Mouse (Mus musculus): ENCODE results near the gene Rnf183. TPM values are rescaled to one million over a fixed set of nuclear protein-coding genes. Genes with fewer than 3 reads are reported as not detected.

The Rnf183 gene
- polyA plus RNA-seq, 1 experiment from 2014 or later, result 0.40 TPM

GRCm38 (mm10) chr4:62433939-62434870 lies 847 bp downstream of the Rnf183 start:
- no peak overlapping the region for H3K27ac ChIP-seq (ENCODE audit: low read length)
- no peaks in the 10 kb centered on the region for H3K27me3 ChIP-seq (ENCODE audit: insufficient read depth, low read length)
- H3K4me3 ChIP-seq (ENCODE audit: low read length), result no peak overlapping the region
- H3K36me3 ChIP-seq (ENCODE audit: insufficient read depth, low read length), result no peaks in the 10 kb centered on the region
- no peaks in the 10 kb centered on the region for H3K4me1 ChIP-seq (ENCODE audit: insufficient read depth, low read length)
- no peak overlapping the region for H3K9ac ChIP-seq (replicated peaks; ENCODE audit: low read length)
- WGBS, result 71% methylated on average over 7 of the region's 7 CpGs
- no peak overlapping the region for H3K4me2 ChIP-seq (replicated peaks; ENCODE audit: low read depth, low read length)
- no peak for ATAC-seq (ENCODE audit: low FRiP score, low TSS enrichment)
- H3K9me3 ChIP-seq (ENCODE audit: low read length), result no peaks in the 10 kb centered on the region

GRCm38 (mm10) chr4:62431522-62431921 lies 3.5 kb downstream of the Rnf183 start:
- no peaks in the 10 kb centered on the region for H3K9me3 ChIP-seq (ENCODE audit: low read length)
- no peak for ATAC-seq (ENCODE audit: low FRiP score, low TSS enrichment)
- no peak overlapping the region for H3K4me2 ChIP-seq (replicated peaks; ENCODE audit: low read depth, low read length)
- 86% methylated on average over 4 of the region's 4 CpGs for WGBS
- no peaks in the 10 kb centered on the region; the same call in 1 of the 2 replicates for H3K36me3 ChIP-seq (ENCODE audit: insufficient read depth, low read length)
- no peaks in the 10 kb centered on the region for H3K27me3 ChIP-seq (ENCODE audit: insufficient read depth, low read length)
- H3K4me3 ChIP-seq (ENCODE audit: low read length), result no peak overlapping the region
- no peaks in the 10 kb centered on the region for H3K4me1 ChIP-seq (ENCODE audit: insufficient read depth, low read length)
- H3K27ac ChIP-seq (ENCODE audit: low read length), result no peak overlapping the region
- H3K9ac ChIP-seq (replicated peaks; ENCODE audit: low read length), result no peak overlapping the region

GRCm38 (mm10) chr4:62430678-62431077 lies 4.4 kb downstream of the Rnf183 start:
- Histone ChIP-seq H3K36me3 (ENCODE audit: insufficient read depth, low read length) (peaks cover 1% of the 10 kb centered on the region; the same call in 1 of the 2 replicates), H3K9ac (replicated peaks; ENCODE audit: low read length) (no peak overlapping the region), H3K4me2 (replicated peaks; ENCODE audit: low read depth, low read length) (no peak overlapping the region), H3K27ac (ENCODE audit: low read length) (no peak overlapping the region), H3K9me3 (ENCODE audit: low read length) (no peaks in the 10 kb centered on the region), H3K27me3 (ENCODE audit: insufficient read depth, low read length) (no peaks in the 10 kb centered on the region), H3K4me1 (ENCODE audit: insufficient read depth, low read length) (no peaks in the 10 kb centered on the region), H3K4me3 (ENCODE audit: low read length) (no peak overlapping the region)
- no peak for ATAC-seq (ENCODE audit: low FRiP score, low TSS enrichment)

GRCm38 (mm10) chr4:62429616-62430015 lies 5.4 kb downstream of the Rnf183 start:
- 86% methylated on average over 9 of the region's 9 CpGs for WGBS
- Histone ChIP-seq H3K27me3 (ENCODE audit: insufficient read depth, low read length) (no peaks in the 10 kb centered on the region), H3K9ac (replicated peaks; ENCODE audit: low read length) (no peak overlapping the region), H3K36me3 (ENCODE audit: insufficient read depth, low read length) (peaks cover 11% of the 10 kb centered on the region; the same call in 1 of the 2 replicates), H3K4me2 (replicated peaks; ENCODE audit: low read depth, low read length) (no peak overlapping the region), H3K4me3 (ENCODE audit: low read length) (no peak overlapping the region), H3K9me3 (ENCODE audit: low read length) (no peaks in the 10 kb centered on the region), H3K27ac (ENCODE audit: low read length) (no peak overlapping the region), H3K4me1 (ENCODE audit: insufficient read depth, low read length) (no peaks in the 10 kb centered on the region)
- ATAC-seq (ENCODE audit: low FRiP score, low TSS enrichment), result no peak

- H3K36me3 ChIP-seq (ENCODE audit: insufficient read depth, low read length), result peaks cover 22% of the 10 kb centered on the region
- no peak overlapping the region for H3K4me2 ChIP-seq (replicated peaks; ENCODE audit: low read depth, low read length)
- WGBS, result 78% methylated on average over 17 of the region's 17 CpGs
- no peak overlapping the region for H3K27ac ChIP-seq (ENCODE audit: low read length)
- no peak overlapping the region for H3K9ac ChIP-seq (replicated peaks; ENCODE audit: low read length)
- no peak overlapping the region for H3K4me3 ChIP-seq (ENCODE audit: low read length)
- H3K27me3 ChIP-seq (ENCODE audit: insufficient read depth, low read length), result no peaks in the 10 kb centered on the region
- H3K4me1 ChIP-seq (ENCODE audit: insufficient read depth, low read length), result no peaks in the 10 kb centered on the region
- no peaks in the 10 kb centered on the region for H3K9me3 ChIP-seq (ENCODE audit: low read length)
- peak; percentile 49 for ATAC-seq (ENCODE audit: low FRiP score, low TSS enrichment)
Measured at GRCm38 (mm10) chr4:62427978-62428758, 6.9 kb downstream of the Rnf183 start.

GRCm38 (mm10) chr4:62425891-62426290 lies 9.2 kb downstream of the Rnf183 start:
- Histone ChIP-seq H3K9ac (replicated peaks; ENCODE audit: low read length) (no peak overlapping the region), H3K4me2 (replicated peaks; ENCODE audit: low read depth, low read length) (no peak overlapping the region), H3K4me3 (ENCODE audit: low read length) (no peak overlapping the region), H3K4me1 (ENCODE audit: insufficient read depth, low read length) (no peaks in the 10 kb centered on the region), H3K9me3 (ENCODE audit: low read length) (no peaks in the 10 kb centered on the region), H3K27ac (ENCODE audit: low read length) (no peak overlapping the region), H3K36me3 (ENCODE audit: insufficient read depth, low read length) (peaks cover 45% of the 10 kb centered on the region), H3K27me3 (ENCODE audit: insufficient read depth, low read length) (no peaks in the 10 kb centered on the region)
- no peak for ATAC-seq (ENCODE audit: low FRiP score, low TSS enrichment)
- WGBS, result 95% methylated on average over 4 of the region's 4 CpGs

GRCm38 (mm10) chr4:62419091-62419490 lies 16.0 kb downstream of the Rnf183 start:
- no peak for ATAC-seq (ENCODE audit: low FRiP score, low TSS enrichment)
- Histone ChIP-seq H3K27ac (ENCODE audit: low read length) (no peak overlapping the region), H3K36me3 (ENCODE audit: insufficient read depth, low read length) (peaks cover 93% of the 10 kb centered on the region), H3K4me1 (ENCODE audit: insufficient read depth, low read length) (no peaks in the 10 kb centered on the region), H3K9ac (replicated peaks; ENCODE audit: low read length) (no peak overlapping the region), H3K4me3 (ENCODE audit: low read length) (no peak overlapping the region), H3K9me3 (ENCODE audit: low read length) (no peaks in the 10 kb centered on the region), H3K27me3 (ENCODE audit: insufficient read depth, low read length) (no peaks in the 10 kb centered on the region), H3K4me2 (replicated peaks; ENCODE audit: low read depth, low read length) (no peak overlapping the region)
- 97% methylated on average over 6 of the region's 6 CpGs for WGBS

- ATAC-seq (ENCODE audit: low FRiP score, low TSS enrichment), result no peak
- no peaks in the 10 kb centered on the region for H3K9me3 ChIP-seq (ENCODE audit: low read length)
- no peak overlapping the region for H3K4me2 ChIP-seq (replicated peaks; ENCODE audit: low read depth, low read length)
- H3K4me1 ChIP-seq (ENCODE audit: insufficient read depth, low read length), result no peaks in the 10 kb centered on the region
- H3K27ac ChIP-seq (ENCODE audit: low read length), result no peak overlapping the region
- H3K27me3 ChIP-seq (ENCODE audit: insufficient read depth, low read length), result no peaks in the 10 kb centered on the region
- WGBS, result 94% methylated on average over 8 of the region's 8 CpGs
- H3K9ac ChIP-seq (replicated peaks; ENCODE audit: low read length), result no peak overlapping the region
- H3K36me3 ChIP-seq (ENCODE audit: insufficient read depth, low read length), result peaks cover 92% of the 10 kb centered on the region
- no peak overlapping the region for H3K4me3 ChIP-seq (ENCODE audit: low read length)
Measured at GRCm38 (mm10) chr4:62418448-62418847, 16.6 kb downstream of the Rnf183 start.

- no peak overlapping the region for H3K9ac ChIP-seq (replicated peaks; ENCODE audit: low read length)
- no peak overlapping the region for H3K27ac ChIP-seq (ENCODE audit: low read length)
- WGBS, result 93% methylated on average over 10 of the region's 10 CpGs
- peaks cover 15% of the 10 kb centered on the region for H3K4me1 ChIP-seq (ENCODE audit: insufficient read depth, low read length)
- no peaks in the 10 kb centered on the region for H3K27me3 ChIP-seq (ENCODE audit: insufficient read depth, low read length)
- H3K4me2 ChIP-seq (replicated peaks; ENCODE audit: low read depth, low read length), result no peak overlapping the region
- no peak overlapping the region for H3K4me3 ChIP-seq (ENCODE audit: low read length)
- H3K9me3 ChIP-seq (ENCODE audit: low read length), result no peaks in the 10 kb centered on the region
- peaks cover 46% of the 10 kb centered on the region for H3K36me3 ChIP-seq (ENCODE audit: insufficient read depth, low read length)
- no peak for ATAC-seq (ENCODE audit: low FRiP score, low TSS enrichment)
Measured at GRCm38 (mm10) chr4:62411606-62412005, 23.4 kb downstream of the Rnf183 start.

Data from kidney, embryonic 16.5 days (tissue).